Mouse (Mus musculus): ENCODE measurements at regions not wholly inside any gene's neighbourhood (a gene's known extent, or its start where the extent isn't known, plus 50 kb on each side); places are given as distances from the start of the nearest gene placed in this dataset.

DNA sequence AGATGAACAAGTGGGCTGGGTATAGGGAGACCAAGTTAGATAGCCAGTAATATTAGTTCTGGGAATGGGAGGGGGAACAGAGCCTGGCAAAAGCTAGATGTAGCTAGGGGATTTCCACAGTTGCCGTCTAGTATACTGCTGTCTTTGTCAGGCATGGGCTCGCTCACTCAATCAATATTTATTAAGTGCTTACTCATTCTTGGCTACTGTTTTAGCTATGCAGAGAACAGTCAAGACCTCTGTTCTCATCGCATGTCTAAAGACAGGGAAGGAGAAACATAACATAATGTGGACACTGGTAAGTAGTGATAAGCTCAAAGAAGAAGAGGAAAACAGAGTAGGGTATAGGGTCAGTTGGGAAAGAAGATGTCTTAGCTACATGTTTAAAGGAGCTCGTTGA lies 173.4 kb downstream of the Gm5426 start:
- no peak for DNase-seq (ENCODE audit: extremely low spot score, low spot score)

- no peak for DNase-seq (ENCODE audit: extremely low spot score, low spot score)
Measured at GRCm38 (mm10) chr10:96325297-96325696, 188.9 kb downstream of the Gm5426 start.

DNA sequence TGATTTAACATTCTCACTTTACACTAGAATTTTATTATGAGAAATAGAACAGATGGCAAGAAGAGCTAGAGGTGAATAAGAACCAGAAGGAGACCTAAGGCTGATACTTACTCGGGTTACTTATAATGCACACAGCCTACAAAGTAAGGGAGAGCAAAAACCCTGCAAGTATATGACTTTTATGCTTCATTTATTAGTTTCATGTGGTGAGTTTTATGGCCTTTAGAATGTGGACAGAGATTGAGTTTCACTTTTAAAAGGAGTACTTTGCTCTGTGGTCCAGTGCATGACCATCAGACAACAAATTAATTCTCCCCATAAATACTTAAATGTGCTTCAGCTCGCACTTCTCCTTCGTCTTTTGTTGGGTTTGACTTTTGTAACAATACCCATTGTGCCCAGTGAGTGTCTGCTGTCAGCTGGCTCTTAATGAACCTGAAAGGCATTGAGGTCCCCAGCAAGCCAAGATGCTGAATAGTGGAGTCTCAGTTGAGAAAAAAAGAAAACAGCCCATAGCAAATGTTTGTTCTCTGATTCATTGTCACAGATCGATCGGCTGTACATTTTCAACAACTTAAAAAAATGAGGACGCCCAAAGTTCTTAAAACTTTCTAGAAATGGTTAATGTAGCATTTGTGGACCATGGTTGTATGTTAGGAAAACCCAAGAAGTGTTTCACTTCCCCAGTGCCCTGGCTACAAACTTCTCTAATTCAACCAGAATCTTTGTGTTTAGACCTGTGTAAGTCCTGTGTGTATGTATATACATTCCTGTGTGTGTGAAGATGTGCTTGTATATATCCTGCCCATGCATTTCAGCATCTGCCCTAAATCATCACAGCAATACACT lies 194.5 kb downstream of the Gm5426 start:
- DNase-seq (ENCODE audit: extremely low spot score, low spot score): no peak

- no peak for DNase-seq (ENCODE audit: extremely low spot score, low spot score)
Measured at GRCm38 (mm10) chr10:96332731-96333201, 196.4 kb downstream of the Gm5426 start.

- no peak for DNase-seq (ENCODE audit: extremely low spot score, low spot score)
Measured at GRCm38 (mm10) chr10:96333224-96333623, 196.8 kb downstream of the Gm5426 start.

DNA sequence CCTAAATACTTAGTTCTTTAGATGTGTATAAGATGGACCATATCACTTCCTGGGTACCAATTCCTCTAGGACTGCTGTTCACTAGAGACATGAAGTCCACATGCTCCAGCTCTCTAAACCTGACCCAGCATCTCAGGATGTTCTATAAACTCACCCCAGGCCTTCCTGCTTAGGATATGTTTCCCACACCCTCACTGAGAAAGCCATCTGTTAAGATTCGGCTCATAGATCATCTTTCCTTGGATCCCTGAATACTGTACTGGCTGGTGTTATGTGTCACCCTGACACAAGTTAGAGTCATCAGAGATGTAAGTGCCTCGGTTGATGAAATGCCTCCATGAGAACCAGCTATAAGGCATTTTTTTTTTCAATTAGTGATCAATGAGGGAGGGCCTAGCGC lies 199.9 kb downstream of the Gm5426 start:
- DNase-seq (ENCODE audit: extremely low spot score, low spot score): no peak

GRCm38 (mm10) chr10:96337088-96337666 lies 200.8 kb downstream of the Gm5426 start:
- no peak for DNase-seq (ENCODE audit: extremely low spot score, low spot score)

GRCm38 (mm10) chr10:96337797-96338608 lies 201.6 kb downstream of the Gm5426 start:
- no peak for DNase-seq (ENCODE audit: extremely low spot score, low spot score)

DNA sequence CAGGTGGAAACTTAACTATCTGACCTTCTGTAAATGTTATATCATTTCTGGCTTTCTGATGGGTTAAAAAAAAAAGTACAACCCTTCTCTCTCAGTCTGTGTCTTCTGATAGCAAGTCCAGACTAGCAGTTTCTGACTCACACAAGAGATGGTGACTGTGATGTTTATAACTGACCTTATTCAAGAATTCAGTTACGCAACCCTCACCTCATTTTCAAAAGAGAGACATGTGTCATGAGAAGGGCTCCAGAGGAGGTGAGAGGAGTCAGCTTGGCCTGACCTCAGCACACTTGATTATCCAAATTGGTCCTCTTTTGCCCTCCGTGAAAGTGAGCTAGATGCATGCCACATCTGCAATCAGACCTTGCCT lies 202.2 kb downstream of the Gm5426 start:
- DNase-seq (ENCODE audit: extremely low spot score, low spot score): no peak

DNA sequence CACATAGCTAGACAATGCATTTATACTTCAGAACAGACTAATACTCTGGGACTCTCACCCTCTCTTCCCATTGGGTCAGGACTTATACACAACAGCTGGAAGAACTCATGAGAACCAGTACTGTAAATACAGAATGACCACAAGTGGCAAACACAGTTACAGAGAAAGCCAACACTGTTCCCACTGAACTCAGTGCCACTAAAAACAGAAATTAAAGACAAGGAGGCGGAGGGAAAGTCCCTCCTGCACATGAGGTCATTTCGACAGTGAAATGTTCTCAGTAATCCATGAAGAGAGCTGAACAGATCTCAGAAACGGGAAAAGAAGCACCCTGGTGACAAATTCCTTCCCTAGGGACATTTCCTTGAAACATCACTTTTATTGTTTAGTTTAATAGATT lies 206.1 kb downstream of the Gm5426 start:
- DNase-seq (ENCODE audit: extremely low spot score, low spot score): no peak

GRCm38 (mm10) chr10:96343666-96344065 lies 207.3 kb downstream of the Gm5426 start:
- DNase-seq (ENCODE audit: extremely low spot score, low spot score): no peak

GRCm38 (mm10) chr10:96350692-96351091 lies 214.3 kb downstream of the Gm5426 start:
- no peak for DNase-seq (ENCODE audit: extremely low spot score, low spot score)

GRCm38 (mm10) chr10:96351320-96351719 lies 214.9 kb downstream of the Gm5426 start:
- no peak for DNase-seq (ENCODE audit: extremely low spot score, low spot score)

DNA sequence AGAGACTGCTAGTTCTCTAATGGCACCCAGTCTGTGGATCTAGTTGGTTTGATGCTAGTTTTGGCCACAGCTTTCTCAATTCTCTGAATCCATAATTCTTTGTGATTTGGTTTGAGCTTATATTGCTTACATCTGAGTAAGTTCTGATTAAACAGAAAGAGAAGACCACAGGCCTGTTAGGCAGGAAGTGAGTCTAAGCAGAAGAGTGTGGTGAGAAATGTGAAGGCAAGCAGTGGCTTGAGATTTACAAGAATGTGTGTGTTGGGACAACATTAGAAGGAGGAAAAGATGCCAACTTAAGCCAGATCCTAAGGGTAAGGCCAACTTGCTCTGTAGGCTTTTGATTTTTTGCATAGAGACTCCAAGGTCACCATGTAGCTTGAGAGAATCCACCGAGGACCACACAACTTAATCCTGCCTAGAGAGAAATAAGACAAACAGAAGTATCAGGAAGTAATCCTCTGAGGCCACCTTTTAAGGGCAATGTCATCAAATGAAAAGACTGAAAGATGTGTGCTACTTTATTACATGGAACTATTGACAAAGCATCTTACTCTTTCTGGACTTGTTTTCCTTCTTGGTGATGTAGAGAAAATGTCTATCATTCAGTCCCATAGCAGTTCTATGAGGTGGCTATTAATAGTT lies 220.7 kb downstream of the Gm5426 start:
- DNase-seq (ENCODE audit: extremely low spot score, low spot score): no peak

DNA sequence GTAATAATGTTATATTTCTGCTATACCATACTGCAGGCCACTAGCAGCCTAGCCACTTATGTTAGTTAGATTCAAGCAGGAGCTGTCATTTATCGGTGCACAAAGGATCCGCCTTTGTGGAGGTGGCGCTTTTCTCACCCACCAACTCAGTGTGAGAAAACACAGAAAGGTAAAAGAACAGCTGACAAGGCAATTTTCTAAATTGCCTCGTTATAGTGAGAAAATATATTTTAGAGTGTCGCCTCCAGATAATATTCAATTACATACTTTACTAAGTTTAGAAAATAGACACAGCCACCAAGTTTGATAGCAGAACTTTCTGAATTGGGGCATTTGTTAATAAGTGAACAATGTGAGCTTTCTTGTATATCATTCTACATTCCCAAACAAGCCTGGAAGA lies 221.2 kb downstream of the Gm5426 start:
- DNase-seq (ENCODE audit: extremely low spot score, low spot score): no peak

GRCm38 (mm10) chr10:96358984-96359383 lies 222.6 kb downstream of the Gm5426 start:
- DNase-seq (ENCODE audit: extremely low spot score, low spot score): no peak

DNA sequence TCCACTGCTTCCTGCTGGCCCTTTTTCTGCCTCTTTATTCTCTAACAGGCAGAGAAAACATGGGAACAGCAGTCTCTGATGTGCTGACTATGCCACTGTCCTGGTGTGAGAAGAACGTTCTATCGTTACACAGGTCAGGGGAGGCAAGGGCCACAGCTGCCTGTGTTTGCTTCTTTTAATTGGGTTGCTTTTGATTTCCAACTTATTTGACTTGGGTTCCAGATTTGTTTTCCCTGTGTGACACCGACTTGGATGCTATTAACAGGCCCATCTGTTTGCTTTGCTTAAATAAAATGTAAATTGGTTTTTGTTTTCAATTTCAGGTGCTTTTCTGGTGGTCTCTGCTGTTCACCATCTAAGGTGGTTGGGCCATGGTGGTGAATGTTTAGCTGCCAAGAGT lies 225.8 kb downstream of the Gm5426 start:
- no peak for DNase-seq (ENCODE audit: extremely low spot score, low spot score)

GRCm38 (mm10) chr10:96363867-96364266 lies 227.5 kb downstream of the Gm5426 start:
- no peak for DNase-seq (ENCODE audit: extremely low spot score, low spot score)

DNA sequence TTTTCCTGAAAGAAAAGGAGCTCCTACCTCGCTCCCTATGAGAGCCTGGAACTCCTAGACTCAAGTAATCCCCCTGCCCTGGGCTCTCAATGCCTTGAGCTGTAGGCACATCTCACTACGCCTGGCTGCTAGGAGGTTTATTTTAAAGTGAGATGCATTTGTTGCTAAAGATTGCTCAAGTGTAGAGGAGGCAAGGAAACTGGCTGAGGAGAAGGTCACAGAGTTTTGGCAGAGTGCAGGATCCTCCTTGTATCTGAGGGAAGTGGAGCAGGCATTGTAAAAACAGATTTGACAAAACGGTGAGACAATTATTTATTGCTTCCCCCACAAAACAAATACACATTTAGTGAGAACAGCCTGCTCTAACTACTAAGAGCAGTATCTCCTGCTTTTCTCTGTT lies 228.7 kb downstream of the Gm5426 start:
- no peak for DNase-seq (ENCODE audit: extremely low spot score, low spot score)

DNA sequence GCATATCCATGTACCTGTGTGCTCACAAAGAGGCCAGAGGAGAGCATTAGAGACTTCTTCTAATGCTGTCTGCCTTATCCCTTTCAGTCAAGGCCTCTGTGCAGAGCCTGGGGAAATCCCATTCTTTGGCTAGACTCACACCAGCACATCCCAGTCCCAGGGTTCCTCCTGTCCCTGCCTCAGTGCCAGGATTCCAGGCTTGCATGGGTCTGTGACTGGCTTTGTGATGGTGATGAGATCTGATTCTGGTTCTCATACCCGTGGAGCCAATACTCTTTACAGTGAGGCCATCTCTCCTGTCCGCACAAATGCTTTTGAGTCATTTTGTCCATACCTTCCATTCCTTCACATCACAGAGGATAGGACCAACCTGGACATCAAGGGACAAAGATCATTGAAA lies 230.5 kb downstream of the Gm5426 start:
- no peak for DNase-seq (ENCODE audit: extremely low spot score, low spot score)

GRCm38 (mm10) chr10:96370547-96371320 lies 234.3 kb downstream of the Gm5426 start:
- DNase-seq (ENCODE audit: extremely low spot score, low spot score): no peak

Measured in neural tube, embryonic 10.5 days (tissue).